Mouse (Mus musculus) embryonic facial prominence, embryonic 10.5 days (tissue): ENCODE results near the gene Slc16a10. TPM values are rescaled to one million over a fixed set of nuclear protein-coding genes. Genes with fewer than 3 reads are reported as not detected.

Source experiments
- DNase-seq: peaks from one replicate; pipeline ENCODE4 v3.0.0-alpha.2; 2017; ENCODE audit warnings: low spot score
- H3K27ac ChIP-seq: fragments of 300-500 bp; sonication (generic); replicated peaks from 2 replicates; pipeline ENCODE4 v1.5.1; 2016; ENCODE audit warnings: mild to moderate bottlenecking
- H3K27me3 ChIP-seq: fragments of 300-500 bp; sonication (generic); replicated peaks from 2 replicates; pipeline ENCODE4 v1.6.1; 2016; ENCODE audit warnings: low read depth, mild to moderate bottlenecking; ENCODE audit not compliant: poor library complexity, severe bottlenecking
- H3K36me3 ChIP-seq: fragments of 300-500 bp; sonication (generic); replicated peaks from 2 replicates; pipeline ENCODE4 v1.6.1; 2016; ENCODE audit warnings: mild to moderate bottlenecking, moderate library complexity
- H3K4me1 ChIP-seq: fragments of 300-500 bp; sonication (generic); 2 replicates; pipeline ENCODE4 v1.6.1; 2016
- H3K4me3 ChIP-seq: fragments of 300-500 bp; sonication (generic); 2 replicates; pipeline ENCODE4 v1.5.1; 2016; ENCODE audit warnings: mild to moderate bottlenecking, moderate library complexity
- H3K9me3 ChIP-seq: fragments of 300-500 bp; sonication (generic); 2 replicates; pipeline ENCODE4 v1.6.1; 2016; ENCODE audit warnings: mild to moderate bottlenecking
- WGBS: fragments of 180-500 bp; shearing (Covaris S2); methylation state at CpG from one replicate; pipeline ENCODE4 v1.1.7; 2016; 5-methylcytosine and 5-hydroxymethylcytosine counted together
- polyA plus RNA-seq: library from polyadenylated mRNA; unstranded; fragments of >200 nt; fragmentation: Nextera tagmentation; extraction: Ambion mirVana; gene quantifications from 2 replicates; pipeline ENCODE4 v1.2.1, GENCODE M21; 2016

Slc16a10 gene
- polyA plus RNA-seq, 1 experiment from 2014 or later, result 7.8 TPM

GRCm38 (mm10) chr10:40124096-40124495, 18.0 kb downstream of the Slc16a10 start:
- H3K4me3 ChIP-seq, result no peak overlapping the region
- H3K27me3 ChIP-seq, result no peaks in the 10 kb centered on the region
- H3K4me1 ChIP-seq, result no peaks in the 10 kb centered on the region
- no peaks in the 10 kb centered on the region for H3K9me3 ChIP-seq
- no peak for DNase-seq
- H3K36me3 ChIP-seq, result no peaks in the 10 kb centered on the region
- 73% methylated on average over 2 of the region's 2 CpGs for WGBS
- no peak overlapping the region for H3K27ac ChIP-seq

- DNase-seq, result no peak
- H3K27me3 ChIP-seq, result no peaks in the 10 kb centered on the region
- H3K9me3 ChIP-seq, result no peaks in the 10 kb centered on the region
- WGBS, result 91% methylated on average over 3 of the region's 3 CpGs
- H3K27ac ChIP-seq, result no peak overlapping the region
- H3K4me3 ChIP-seq, result no peak overlapping the region
- no peaks in the 10 kb centered on the region for H3K36me3 ChIP-seq
- H3K4me1 ChIP-seq, result no peaks in the 10 kb centered on the region
Observed at GRCm38 (mm10) chr10:40119466-40119865, 22.6 kb downstream of the Slc16a10 start.

- no peak for DNase-seq
- no peaks in the 10 kb centered on the region for H3K36me3 ChIP-seq
- WGBS, result 90% methylated on average over 5 of the region's 5 CpGs
- no peaks in the 10 kb centered on the region for H3K27me3 ChIP-seq
- no peaks in the 10 kb centered on the region for H3K9me3 ChIP-seq
- no peak overlapping the region for H3K4me3 ChIP-seq
- no peaks in the 10 kb centered on the region for H3K4me1 ChIP-seq
- no peak overlapping the region for H3K27ac ChIP-seq
Observed at GRCm38 (mm10) chr10:40118743-40119387, 23.2 kb downstream of the Slc16a10 start.

- WGBS, result 84% methylated on average over 7 of the region's 7 CpGs
- no peaks in the 10 kb centered on the region for H3K36me3 ChIP-seq
- no peak overlapping the region for H3K27ac ChIP-seq
- peaks cover 3% of the 10 kb centered on the region; the same call in 1 of the 2 replicates for H3K4me1 ChIP-seq
- no peak for DNase-seq
- no peaks in the 10 kb centered on the region for H3K9me3 ChIP-seq
- H3K27me3 ChIP-seq, result no peaks in the 10 kb centered on the region
- H3K4me3 ChIP-seq, result no peak overlapping the region
Observed at GRCm38 (mm10) chr10:40113517-40114085, 28.5 kb downstream of the Slc16a10 start.

GRCm38 (mm10) chr10:40112256-40112655, 29.8 kb downstream of the Slc16a10 start:
- H3K27me3 ChIP-seq, result no peaks in the 10 kb centered on the region
- 87% methylated on average over 10 of the region's 10 CpGs for WGBS
- no peak overlapping the region for H3K4me3 ChIP-seq
- H3K36me3 ChIP-seq, result no peaks in the 10 kb centered on the region
- no peak for DNase-seq
- no peak overlapping the region for H3K27ac ChIP-seq
- no peaks in the 10 kb centered on the region for H3K9me3 ChIP-seq
- H3K4me1 ChIP-seq, result peaks cover 3% of the 10 kb centered on the region; the same call in 1 of the 2 replicates

- H3K27me3 ChIP-seq, result no peaks in the 10 kb centered on the region
- H3K9me3 ChIP-seq, result no peaks in the 10 kb centered on the region
- 0 out of 2 replicates have a peak overlapping the region, but pooled peaks have one; percentile 4 for H3K27ac ChIP-seq
- no peak overlapping the region for H3K4me3 ChIP-seq
- peaks cover 3% of the 10 kb centered on the region; the same call in 1 of the 2 replicates for H3K4me1 ChIP-seq
- WGBS, result 84% methylated on average over 5 of the region's 5 CpGs
- no peak for DNase-seq
- no peaks in the 10 kb centered on the region for H3K36me3 ChIP-seq
Observed at GRCm38 (mm10) chr10:40109520-40109919, 32.5 kb downstream of the Slc16a10 start.

- Histone ChIP-seq H3K4me1 (peaks cover 3% of the 10 kb centered on the region; the same call in 1 of the 2 replicates), H3K27ac (no peak overlapping the region), H3K36me3 (no peaks in the 10 kb centered on the region), H3K9me3 (no peaks in the 10 kb centered on the region), H3K4me3 (no peak overlapping the region), H3K27me3 (no peaks in the 10 kb centered on the region)
- no peak for DNase-seq
- 86% methylated on average over 8 of the region's 8 CpGs for WGBS
Observed at GRCm38 (mm10) chr10:40108992-40109391, 33.1 kb downstream of the Slc16a10 start.

- Histone ChIP-seq H3K27ac (no peak overlapping the region), H3K4me1 (peaks cover 3% of the 10 kb centered on the region; the same call in 1 of the 2 replicates), H3K36me3 (no peaks in the 10 kb centered on the region), H3K9me3 (no peaks in the 10 kb centered on the region), H3K27me3 (no peaks in the 10 kb centered on the region), H3K4me3 (no peak overlapping the region)
- no peak for DNase-seq
- WGBS, result 92% methylated on average over 1 of the region's 1 CpGs
Observed at GRCm38 (mm10) chr10:40107995-40108394, 34.1 kb downstream of the Slc16a10 start.

GRCm38 (mm10) chr10:40105174-40105573, 36.9 kb downstream of the Slc16a10 start:
- no peak for DNase-seq
- H3K4me1 ChIP-seq, result peaks cover under 1% of the 10 kb centered on the region; the same call in 1 of the 2 replicates
- H3K9me3 ChIP-seq, result no peaks in the 10 kb centered on the region
- no peak overlapping the region for H3K27ac ChIP-seq
- H3K27me3 ChIP-seq, result no peaks in the 10 kb centered on the region
- no peak overlapping the region for H3K4me3 ChIP-seq
- H3K36me3 ChIP-seq, result no peaks in the 10 kb centered on the region
- 86% methylated on average over 1 of the region's 1 CpGs for WGBS

GRCm38 (mm10) chr10:40103790-40104189, 38.3 kb downstream of the Slc16a10 start:
- Histone ChIP-seq H3K4me3 (no peak overlapping the region), H3K9me3 (no peaks in the 10 kb centered on the region), H3K4me1 (no peaks in the 10 kb centered on the region), H3K36me3 (no peaks in the 10 kb centered on the region), H3K27me3 (no peaks in the 10 kb centered on the region), H3K27ac (no peak overlapping the region)
- 86% methylated on average over 5 of the region's 5 CpGs for WGBS
- DNase-seq, result no peak

- Histone ChIP-seq H3K27me3 (no peaks in the 10 kb centered on the region), H3K4me1 (no peaks in the 10 kb centered on the region), H3K9me3 (no peaks in the 10 kb centered on the region), H3K4me3 (no peak overlapping the region), H3K27ac (no peak overlapping the region), H3K36me3 (no peaks in the 10 kb centered on the region)
- 81% methylated on average over 8 of the region's 8 CpGs for WGBS
- DNase-seq, result no peak
Observed at GRCm38 (mm10) chr10:40102986-40103385, 39.1 kb downstream of the Slc16a10 start.

GRCm38 (mm10) chr10:40102166-40102565, 39.9 kb downstream of the Slc16a10 start:
- Histone ChIP-seq H3K4me3 (no peak overlapping the region), H3K27ac (no peak overlapping the region), H3K4me1 (no peaks in the 10 kb centered on the region), H3K9me3 (no peaks in the 10 kb centered on the region), H3K36me3 (no peaks in the 10 kb centered on the region), H3K27me3 (no peaks in the 10 kb centered on the region)
- WGBS, result 74% methylated on average over 3 of the region's 3 CpGs
- no peak for DNase-seq

- DNase-seq, result no peak
- 98% methylated on average over 1 of the region's 1 CpGs for WGBS
- H3K36me3 ChIP-seq, result no peaks in the 10 kb centered on the region
Observed at GRCm38 (mm10) chr10:40098441-40098840, 43.6 kb downstream of the Slc16a10 start.

More at GRCm38 (mm10) chr10:40098441-40098840, 43.6 kb downstream of the Slc16a10 start:
- Histone ChIP-seq H3K9me3 (no peaks in the 10 kb centered on the region), H3K27me3 (no peaks in the 10 kb centered on the region), H3K4me3 (no peak overlapping the region), H3K27ac (no peak overlapping the region), H3K4me1 (no peaks in the 10 kb centered on the region)
